Mouse (Mus musculus) heart, adult 8-10 months (tissue): ENCODE data around the gene Tmem25. TPM values are rescaled to one million over a fixed set of nuclear protein-coding genes. Genes with fewer than 3 reads are reported as not detected.

ENCODE experiments used
- DNase-seq: peaks from one replicate; pipeline ENCODE4 v3.0.0; 2022; ENCODE audit warnings: low spot score
- total RNA-seq, 4 experiments: library from RNA; stranded (reverse); gene quantifications; 2 replicates each; pipeline ENCODE4 v1.2.4; 2022

Gene Tmem25
- total RNA-seq: 10 to 100 TPM in 2 of 4 experiments, 1 to 10 TPM in 2; 8.6 to 21.9 (median 10.5) TPM

- peak; percentile 73 for DNase-seq
Observed at GRCm38 (mm10) chr9:44799102-44799957, at the start of gene Tmem25. Gene Tmem25, minus strand, starts transcription at chr9:44799307.

DNA sequence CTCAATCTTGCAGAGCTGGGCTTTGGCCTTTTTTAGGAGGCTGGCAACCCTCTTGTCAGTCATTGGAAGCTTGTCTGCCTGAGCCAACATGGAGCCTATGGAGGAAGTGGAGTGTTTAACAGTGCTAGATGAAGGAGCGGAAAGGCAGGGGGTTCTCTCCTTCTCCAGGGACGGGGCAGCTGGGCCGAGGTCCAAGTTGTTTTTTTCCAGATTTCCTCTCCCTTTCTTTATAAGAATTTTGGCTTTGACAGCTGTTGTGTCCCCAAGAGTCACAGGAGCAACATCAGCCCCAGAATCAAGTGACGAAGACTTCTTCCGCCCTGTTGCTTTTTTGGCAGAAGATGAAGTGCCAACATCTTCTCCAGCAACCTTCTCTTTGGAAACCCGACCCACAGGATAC lies 48.3 kb upstream of the Tmem25 start:
- peak; percentile 36 for DNase-seq

DNA sequence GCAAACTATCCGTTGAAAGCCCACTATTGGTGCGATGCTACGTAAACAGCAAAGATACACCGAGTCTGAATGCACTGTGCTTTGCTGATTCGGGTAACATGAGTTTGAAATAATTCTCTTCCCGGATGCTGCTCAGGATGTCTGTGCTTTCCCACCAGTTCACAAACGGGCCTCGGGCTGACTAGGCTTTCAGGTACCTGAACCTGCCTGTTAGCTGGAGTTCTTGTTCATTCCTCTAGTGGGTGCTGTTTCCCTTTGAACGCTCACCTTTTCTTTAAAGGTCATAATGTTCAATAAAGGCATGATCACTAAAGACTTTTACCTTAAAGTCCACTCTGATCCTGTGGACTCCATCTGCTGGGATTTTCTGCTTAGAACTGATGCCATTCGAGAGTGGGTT lies 42.1 kb upstream of the Tmem25 start:
- peak; percentile 33 for DNase-seq

DNA sequence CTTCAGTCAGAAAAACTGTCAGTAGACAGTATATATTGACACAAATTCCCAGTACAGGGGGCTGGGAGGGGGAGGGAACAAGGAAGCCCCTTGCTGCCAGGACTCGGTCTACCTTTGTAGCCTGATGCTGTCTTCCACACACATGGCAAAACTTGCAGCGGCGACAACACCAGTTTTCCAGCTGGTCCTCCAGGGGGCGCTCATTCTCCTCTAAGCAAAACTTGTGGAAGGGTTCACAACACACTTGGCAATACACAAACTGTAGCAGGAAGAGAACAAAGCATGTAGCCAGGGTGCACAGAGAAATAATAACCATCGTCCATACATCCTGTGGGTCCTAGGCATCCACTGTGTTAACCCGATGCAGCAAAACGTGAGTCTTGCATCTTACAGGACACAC lies 37.3 kb upstream of the Tmem25 start:
- peak; percentile 61 for DNase-seq

- DNase-seq: no peak
Observed at GRCm38 (mm10) chr9:44832356-44832755, 33.2 kb upstream of the Tmem25 start.

DNA sequence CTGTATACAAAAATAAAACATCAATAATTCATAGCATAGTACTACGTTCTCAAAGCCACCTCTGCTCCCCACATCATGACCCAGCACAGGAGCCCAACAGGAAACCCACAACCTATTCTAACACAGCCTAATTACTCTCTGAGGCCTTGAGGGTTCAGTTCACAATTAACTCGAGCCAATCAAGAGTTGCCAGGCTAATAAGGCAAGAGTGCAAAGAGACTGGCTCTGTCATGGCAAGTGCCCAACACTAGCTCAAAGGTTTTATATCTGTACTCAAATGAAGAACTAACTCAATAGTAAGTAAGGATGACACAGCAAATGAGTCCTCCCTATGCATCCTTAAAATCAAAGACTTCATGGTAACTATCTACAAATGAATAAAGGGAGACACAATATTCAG lies 31.4 kb upstream of the Tmem25 start:
- no peak for DNase-seq

DNA sequence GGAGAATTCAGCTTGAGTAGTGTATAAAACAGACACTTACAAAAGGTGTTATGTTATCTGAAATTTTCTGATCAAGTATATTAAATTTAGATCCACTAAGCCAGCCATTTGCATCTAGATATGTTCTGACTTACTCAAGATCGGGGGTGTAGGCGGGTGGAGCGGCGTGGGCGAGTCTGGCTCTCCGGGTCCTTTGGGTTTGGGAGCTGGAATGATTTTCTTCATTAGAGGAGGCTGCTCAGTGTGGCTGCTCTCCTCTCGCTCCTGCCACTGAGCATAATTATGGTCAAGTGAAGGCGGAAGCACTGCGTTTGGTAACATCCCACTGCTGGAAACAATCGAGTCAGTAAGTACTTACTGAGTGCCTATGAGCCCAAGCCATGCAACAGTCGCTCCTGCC lies 29.8 kb upstream of the Tmem25 start:
- no peak for DNase-seq

- no peak for DNase-seq
Observed at GRCm38 (mm10) chr9:44826660-44827059, 27.6 kb upstream of the Tmem25 start.

GRCm38 (mm10) chr9:44819920-44820827 lies 21.1 kb upstream of the Tmem25 start:
- DNase-seq: no peak

DNA sequence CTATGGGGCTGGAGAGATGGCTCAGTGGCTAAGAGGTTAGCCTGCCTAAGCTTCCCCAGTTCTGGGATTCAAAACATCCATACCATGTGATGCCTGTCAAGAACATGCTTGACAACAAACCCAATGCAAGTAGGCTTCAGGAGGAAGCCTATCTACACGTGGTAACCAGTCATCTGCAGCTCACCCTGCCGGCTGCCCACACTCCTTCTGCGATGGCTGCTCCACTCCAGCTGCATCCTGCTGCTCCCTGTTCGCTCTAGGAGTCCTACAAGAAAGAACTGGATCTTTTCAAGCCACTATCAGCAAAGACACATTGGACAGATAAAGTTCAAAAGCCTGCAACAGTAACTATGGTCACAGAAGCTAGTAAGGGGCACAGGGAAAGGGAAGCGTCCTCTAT lies 18.4 kb upstream of the Tmem25 start:
- DNase-seq: no peak

GRCm38 (mm10) chr9:44814179-44814578 lies 15.1 kb upstream of the Tmem25 start:
- DNase-seq: no peak

GRCm38 (mm10) chr9:44810316-44810715 lies 11.2 kb upstream of the Tmem25 start:
- DNase-seq: no peak

DNA sequence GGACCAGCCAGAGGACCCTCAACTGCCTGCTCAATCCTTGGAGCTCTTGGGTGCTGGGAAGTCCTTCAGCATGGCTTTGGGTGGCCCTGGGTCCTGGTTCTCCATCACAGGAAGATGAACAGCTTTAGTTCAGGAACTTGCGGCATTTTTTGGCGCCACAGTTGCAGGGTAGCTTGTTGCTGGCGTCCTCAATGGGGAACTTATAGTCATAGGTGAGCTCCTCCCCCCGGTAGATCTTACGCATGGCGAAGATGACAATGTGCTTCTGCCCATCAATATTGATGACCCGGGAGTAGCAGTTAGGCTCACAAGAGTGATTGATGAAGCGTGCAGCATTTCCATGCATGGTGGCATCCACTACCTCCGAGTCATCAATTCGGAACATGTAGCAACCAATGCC lies 8.7 kb upstream of the Tmem25 start:
- DNase-seq: no peak

- DNase-seq: no peak
Observed at GRCm38 (mm10) chr9:44807141-44807540, 8.0 kb upstream of the Tmem25 start.

- no peak for DNase-seq
Observed at GRCm38 (mm10) chr9:44805536-44805935, 6.4 kb upstream of the Tmem25 start.

DNA sequence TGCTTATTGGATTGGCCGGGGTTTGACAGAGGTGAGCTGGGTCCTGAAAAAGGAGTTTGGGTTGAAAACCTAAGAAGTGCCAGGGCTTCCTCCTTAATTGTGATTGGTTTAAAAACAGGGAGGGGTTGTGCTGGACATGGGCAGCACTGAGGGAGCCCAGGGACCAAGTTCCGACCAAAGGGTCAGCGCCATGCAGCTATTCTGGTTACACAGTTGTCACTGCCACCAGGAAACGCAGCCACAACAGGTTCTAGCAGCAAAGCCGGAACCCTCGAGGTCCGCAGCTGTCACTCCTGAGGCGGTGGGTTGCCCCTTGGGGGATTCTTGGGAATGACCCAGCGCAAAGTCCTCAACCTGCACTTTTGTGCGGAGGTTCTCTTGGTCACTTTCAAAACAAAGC lies 5.6 kb upstream of the Tmem25 start:
- no peak for DNase-seq

DNA sequence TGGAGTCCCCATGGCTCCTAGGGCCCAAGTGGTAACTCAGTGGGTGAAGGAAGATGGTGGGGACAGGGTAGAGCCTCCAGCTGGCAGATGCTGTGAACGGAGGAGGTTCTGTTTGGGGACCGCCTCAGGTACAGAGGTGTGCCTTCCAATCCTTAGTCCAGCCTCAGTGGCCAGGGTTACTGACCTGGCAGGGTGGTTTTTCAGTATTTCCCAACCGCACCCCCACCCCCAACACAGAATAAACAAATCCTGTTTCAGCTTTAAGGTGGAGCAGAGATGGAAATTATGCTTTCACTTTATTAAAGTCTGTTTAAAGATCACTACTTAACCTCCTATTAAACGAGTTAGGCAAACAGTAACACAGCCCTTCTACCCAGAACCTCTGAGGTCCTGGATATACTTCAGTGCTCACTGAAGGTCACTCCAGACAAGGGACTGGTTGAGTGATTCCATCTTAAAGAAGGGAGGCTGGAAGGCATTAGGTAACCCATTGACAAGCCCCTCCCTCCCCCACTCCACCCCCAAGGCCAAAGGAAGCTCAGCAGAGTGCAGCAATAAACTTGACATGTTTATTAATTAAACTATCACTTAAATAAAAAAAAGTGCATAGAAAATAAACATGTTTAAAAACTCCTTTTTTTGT lies 3.8 kb upstream of the Tmem25 start, which contains the start of gene Ttc36:
TSS of gene Ttc36 (minus strand) at position 265 of the 643 bp plus-strand sequence.
- no peak for DNase-seq

- no peak for DNase-seq
Observed at GRCm38 (mm10) chr9:44801669-44802068, 2.6 kb upstream of the Tmem25 start.

DNA sequence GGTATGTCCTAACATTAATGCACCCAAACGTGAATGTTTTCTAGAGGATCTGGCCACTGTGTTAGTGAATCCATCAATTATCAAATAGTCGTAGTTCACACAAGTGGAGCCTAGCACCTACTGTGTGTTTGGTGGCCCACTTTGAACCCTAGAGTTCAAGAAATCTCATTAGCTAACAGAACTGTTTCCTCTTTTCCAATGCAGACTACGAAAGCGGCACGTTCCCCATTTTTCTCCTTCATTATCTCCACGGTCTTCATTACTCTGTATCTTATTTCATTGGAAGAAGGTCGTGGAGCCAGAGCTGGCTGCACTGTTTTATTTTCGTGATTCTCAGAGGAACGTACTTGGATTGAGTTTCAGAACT lies 834 bp upstream of the Tmem25 start:
- DNase-seq: no peak

DNA sequence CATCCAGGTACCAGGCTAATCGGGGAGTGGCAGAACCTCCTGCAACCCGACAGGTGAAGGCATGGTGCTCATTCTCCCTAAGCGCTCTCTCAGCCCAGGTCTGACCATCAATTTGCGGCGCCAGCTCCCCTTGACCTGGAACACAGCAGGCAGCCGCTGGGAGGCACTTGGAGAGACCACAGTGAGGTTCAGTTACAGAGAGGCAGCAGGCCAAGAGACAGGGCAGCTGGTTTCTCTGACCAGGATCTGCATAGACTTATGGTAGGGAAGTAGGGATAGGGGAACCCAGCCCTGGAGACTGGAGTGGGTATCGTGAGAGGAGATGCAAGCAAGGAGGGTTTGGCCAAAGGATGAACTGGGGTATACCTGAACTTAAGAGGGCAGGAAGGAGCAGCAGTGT lies 809 bp downstream of the Tmem25 start:
- DNase-seq: no peak

DNA sequence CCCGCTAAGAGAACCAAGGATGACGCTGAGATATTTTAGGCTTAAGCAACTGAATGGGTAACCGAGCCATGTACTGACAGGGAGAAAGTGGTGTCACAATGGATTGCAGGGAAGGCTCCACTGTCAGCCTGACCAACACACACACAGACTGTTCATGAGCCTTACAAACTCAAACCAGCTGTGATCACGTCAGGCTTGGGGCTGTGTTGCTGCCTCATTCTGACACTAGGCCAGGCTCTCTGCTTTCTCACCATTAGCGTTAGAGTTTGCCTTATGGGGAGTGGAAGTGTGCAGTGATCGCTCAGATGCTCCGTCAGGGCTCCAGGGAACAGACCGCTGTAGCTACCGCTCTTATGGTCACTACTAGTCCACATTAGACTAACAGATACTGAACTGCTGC lies 6.3 kb downstream of the Tmem25 start:
- no peak for DNase-seq
